8 mouse cellular contexts compared by ENCODE assay signal in the genomic region with DNA sequence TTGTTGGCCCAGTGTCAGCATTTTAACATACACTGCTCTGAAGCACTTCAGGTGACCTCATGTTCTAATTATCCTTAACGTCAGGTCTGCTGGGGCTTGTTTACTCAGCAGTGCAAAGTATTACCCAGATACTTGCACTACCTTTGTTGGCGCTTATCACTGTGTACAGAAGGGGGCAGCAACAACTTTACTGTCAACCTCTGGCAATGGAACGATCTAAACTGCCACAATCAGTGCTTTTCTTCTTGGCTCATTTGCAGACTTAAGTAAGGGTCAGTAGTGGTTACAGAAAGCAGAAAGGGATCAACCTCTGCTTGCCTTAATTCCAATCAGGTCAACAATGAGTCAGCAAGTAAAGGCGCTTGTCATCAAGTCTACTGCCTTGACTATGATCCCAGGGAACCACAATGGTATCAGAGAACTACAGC. TPM values are rescaled to one million over a fixed set of nuclear protein-coding genes. Genes with fewer than 3 reads are reported as not detected.
DNase-seq lines count a peak whose midpoint lies in the region; ATAC-seq and TF ChIP-seq lines count a peak whose summit lies in the region.

No protein-coding gene starts in this region.

- TF ChIP-seq CTCF in liver, postnatal 0 days (IDR thresholded peaks at IDR 0.05; ENCODE audit: low read depth), result peak; percentile 76

- DNase-seq in adrenal gland, adult (ENCODE audit: inconsistent age in 2 of 2, low spot score in 1 of 2), result peak; percentile 34 to 84
- no peak for DNase-seq in adrenal gland, postnatal 4 days (ENCODE audit: low spot score in 2 of 2)
- DNase-seq in ES-CJ7 (ENCODE audit: low read depth, low spot score) (peak; percentile 58), MN1 (ENCODE audit: low spot score) (no peak)
- peak; percentile 71 for DNase-seq in induced T-regulatory cell, adult 2 months (ENCODE audit: low read depth)
- peak; percentile 39 for DNase-seq in liver, postnatal 0 days
- peak; percentile 67 for DNase-seq in yolk sac, embryonic 10.5 days (ENCODE audit: low spot score)
- DNase-seq in ovary, adult 18-20 months (ENCODE audit: low spot score), result no peak

- peaks cover 30% of the 10 kb centered on the region for H3K4me1 ChIP-seq in liver, postnatal 0 days (ENCODE audit: insufficient read depth)

- H3K9ac ChIP-seq in liver, postnatal 0 days (replicated peaks), result no peak overlapping the region

- peak overlapping the region; percentile 41 for H3K27ac ChIP-seq in liver, postnatal 0 days (ENCODE audit: low read depth)

- 25% methylated on average over 4 of the region's 4 CpGs for WGBS in liver, postnatal 0 days (ENCODE audit: insufficient replicate concordance)

- no peak overlapping the region for H3K4me3 ChIP-seq in liver, postnatal 0 days (ENCODE audit: low read depth, low read length)

- no peaks in the 10 kb centered on the region for H3K27me3 ChIP-seq in liver, postnatal 0 days (ENCODE audit: insufficient read depth, low read length)

- H3K4me2 ChIP-seq in liver, postnatal 0 days (ENCODE audit: low read depth, low read length), result no peak overlapping the region

- TF ChIP-seq EP300 in liver, postnatal 0 days (IDR thresholded peaks at IDR 0.05; ENCODE audit: low read depth), result no peak; the same call in 1 of the 2 replicates

- ATAC-seq in liver, postnatal 0 days, result peak; percentile 89

- H3K9me3 ChIP-seq in liver, postnatal 0 days (ENCODE audit: low read length), result no peaks in the 10 kb centered on the region

- peaks cover 15% of the 10 kb centered on the region for H3K36me3 ChIP-seq in liver, postnatal 0 days (replicated peaks; ENCODE audit: insufficient read depth, low read length)

RNA-seq across cellular contexts. Expression of a gene that starts 13.8 kb away (rescaled TPM):
- 10 to 100 TPM; 61.7 to 63.4 TPM for total RNA-seq in adrenal gland, postnatal 4 days (2021)
- 26.9 and 27.6 TPM in 2 replicates for polyA plus RNA-seq in liver, postnatal 0 days (2015; fragmentation: Nextera tagmentation; extraction: Ambion mirVana)

RNA-seq across cellular contexts. Expression of a gene that starts 54.0 kb away (rescaled TPM):
- total RNA-seq in adrenal gland, postnatal 4 days (2021), result under 1 TPM; 0.50 to 0.59 TPM
- not detected in 2 replicates for polyA plus RNA-seq in liver, postnatal 0 days (2015; fragmentation: Nextera tagmentation; extraction: Ambion mirVana)

Comparison
In these comparisons a context has a peak if more than half of its experiments do, and no peak if none do; other contexts are left out.
1. DNase-seq: peak in adrenal gland, adult (2 of 2), ES-CJ7 (single experiment), induced T-regulatory cell, adult 2 months (single experiment), liver, postnatal 0 days (single experiment) and yolk sac, embryonic 10.5 days (single experiment); none in adrenal gland, postnatal 4 days (0 of 2), MN1 (single experiment) and ovary, adult 18-20 months (single experiment).